Mouse (Mus musculus) thymus, adult 2 months (tissue): ENCODE measurements around the gene Tesk2. TPM values are rescaled to one million over a fixed set of nuclear protein-coding genes. Genes with fewer than 3 reads are reported as not detected.

ENCODE experiments used
- DNase-seq: peaks from one replicate; pipeline ENCODE4 v3.0.0; 2021
- H3K27ac ChIP-seq: fragments of 200-500 bp; 2 replicates; pipeline ENCODE4 v1.5.1; 2012; ENCODE audit warnings: low read length, control low read depth; ENCODE audit not compliant: control insufficient read depth, insufficient read depth
- H3K27me3 ChIP-seq: fragments of 200-500 bp; 2 replicates; pipeline ENCODE4 v1.6.1; 2012; ENCODE audit warnings: mild to moderate bottlenecking, low read length, moderate library complexity, mixed read lengths; ENCODE audit not compliant: control insufficient read depth, insufficient read depth
- H3K36me3 ChIP-seq: fragments of 200-500 bp; 2 replicates; pipeline ENCODE4 v1.6.1; 2012; ENCODE audit warnings: mild to moderate bottlenecking, low read length, moderate library complexity; ENCODE audit not compliant: control insufficient read depth, insufficient read depth
- H3K4me1 ChIP-seq: fragments of 200-500 bp; replicated peaks from 2 replicates; pipeline ENCODE4 v1.6.1; 2012; ENCODE audit warnings: low read length; ENCODE audit not compliant: control insufficient read depth, insufficient read depth
- H3K4me3 ChIP-seq: fragments of 200-500 bp; 2 replicates; pipeline ENCODE4 v1.5.1; 2012; ENCODE audit warnings: mild to moderate bottlenecking, low read length, control low read depth, moderate library complexity; ENCODE audit not compliant: control insufficient read depth, insufficient read depth
- CTCF ChIP-seq: fragments of 200-500 bp; IDR thresholded peaks from 2 replicates; pipeline ENCODE4 v1.5.1; 2012; ENCODE audit warnings: mild to moderate bottlenecking, control low read depth, low read length, moderate library complexity, borderline replicate concordance; ENCODE audit not compliant: control insufficient read depth, poor library complexity, insufficient read depth; ENCODE audit errors: extremely low read depth
- POLR2A ChIP-seq: fragments of 200-500 bp; IDR thresholded peaks from 2 replicates; pipeline ENCODE4 v1.6.1; 2012; ENCODE audit warnings: mild to moderate bottlenecking, low read length, control low read depth, moderate library complexity; ENCODE audit not compliant: control insufficient read depth, poor library complexity, insufficient read depth; ENCODE audit errors: extremely low read depth
- WGBS: fragments of 180-500 bp; shearing (Covaris S2); methylation state at CpG from one replicate; pipeline ENCODE4 v1.1.7; 2018; 5-methylcytosine and 5-hydroxymethylcytosine counted together
- polyA plus RNA-seq: library from polyadenylated mRNA; depleted of rRNA; stranded (reverse); fragments of >200 nt; gene quantifications from 2 replicates; pipeline ENCODE4 v1.2.3, GENCODE M21; 2012

The Tesk2 gene
- polyA plus RNA-seq, 1 experiment = 4.4 TPM

GRCm38 (mm10) chr4:116786587-116786986, 65.8 kb downstream of the Tesk2 start:
- H3K27me3 ChIP-seq = no peaks in the 10 kb centered on the region
- H3K4me3 ChIP-seq = no peak overlapping the region
- TF ChIP-seq CTCF = no peak
- no peak for TF ChIP-seq POLR2A
- H3K27ac ChIP-seq = no peak overlapping the region
- DNase-seq = no peak
- no peaks in the 10 kb centered on the region for H3K4me1 ChIP-seq
- no peaks in the 10 kb centered on the region for H3K36me3 ChIP-seq
- 93% methylated on average over 1 of the region's 1 CpGs for WGBS

GRCm38 (mm10) chr4:116787985-116788760, 67.4 kb downstream of the Tesk2 start:
- DNase-seq = no peak
- WGBS = 38% methylated on average over 7 of the region's 7 CpGs

GRCm38 (mm10) chr4:116788956-116789355, 68.2 kb downstream of the Tesk2 start:
- Histone ChIP-seq H3K36me3 (no peaks in the 10 kb centered on the region), H3K4me3 (no peak overlapping the region), H3K27ac (no peak overlapping the region), H3K27me3 (no peaks in the 10 kb centered on the region), H3K4me1 (no peaks in the 10 kb centered on the region)
- peak; percentile 78 for DNase-seq
- WGBS = 29% methylated on average over 3 of the region's 3 CpGs
- TF ChIP-seq CTCF (no peak), POLR2A (no peak)

More at GRCm38 (mm10) chr4:116787985-116788760, 67.4 kb downstream of the Tesk2 start:
- TF ChIP-seq CTCF = no peak
- TF ChIP-seq POLR2A = no peak
- Histone ChIP-seq H3K4me1 (no peaks in the 10 kb centered on the region), H3K27ac (no peak overlapping the region), H3K4me3 (no peak overlapping the region), H3K36me3 (no peaks in the 10 kb centered on the region), H3K27me3 (no peaks in the 10 kb centered on the region)

- DNase-seq = no peak
- Histone ChIP-seq H3K4me3 (no peak overlapping the region), H3K27ac (no peak overlapping the region), H3K27me3 (no peaks in the 10 kb centered on the region), H3K36me3 (no peaks in the 10 kb centered on the region), H3K4me1 (no peaks in the 10 kb centered on the region)
- 94% methylated on average over 8 of the region's 8 CpGs for WGBS
- TF ChIP-seq CTCF (no peak), POLR2A (no peak)
Measured at GRCm38 (mm10) chr4:116792453-116792852, 71.7 kb downstream of the Tesk2 start.

- H3K4me3 ChIP-seq = no peak overlapping the region
- H3K27me3 ChIP-seq = no peaks in the 10 kb centered on the region
- WGBS = 85% methylated on average over 2 of the region's 2 CpGs
- no peak overlapping the region for H3K27ac ChIP-seq
- TF ChIP-seq POLR2A (no peak), CTCF (no peak)
- DNase-seq = no peak
- H3K36me3 ChIP-seq = no peaks in the 10 kb centered on the region
- no peaks in the 10 kb centered on the region for H3K4me1 ChIP-seq
Measured at GRCm38 (mm10) chr4:116794273-116794672, 73.5 kb downstream of the Tesk2 start.

GRCm38 (mm10) chr4:116796442-116797110, 75.8 kb downstream of the Tesk2 start:
- 97% methylated on average over 1 of the region's 1 CpGs for WGBS
- no peaks in the 10 kb centered on the region for H3K27me3 ChIP-seq

More at GRCm38 (mm10) chr4:116796442-116797110, 75.8 kb downstream of the Tesk2 start:
- TF ChIP-seq POLR2A (no peak), CTCF (no peak)
- no peak overlapping the region for H3K27ac ChIP-seq
- no peaks in the 10 kb centered on the region for H3K4me1 ChIP-seq
- no peak overlapping the region for H3K4me3 ChIP-seq
- no peaks in the 10 kb centered on the region for H3K36me3 ChIP-seq
- no peak for DNase-seq
